Mouse (Mus musculus) forebrain, embryonic 14.5 days (tissue): ENCODE results near the gene Ankrd39. TPM values are rescaled to one million over a fixed set of nuclear protein-coding genes. Genes with fewer than 3 reads are reported as not detected.

Source experiments
- ATAC-seq: fragments of 200-750 bp; cut with Nextera tagmentation; 2 replicates; pipeline ENCODE4 v1.8.0; 2017; ENCODE audit warnings: mild to moderate bottlenecking, moderate library complexity
- DNase-seq: peaks from one replicate; pipeline ENCODE4 v3.0.0-alpha.2; 2015; ENCODE audit warnings: low spot score
- H3K27ac ChIP-seq: fragments of 300-500 bp; sonication (generic); 2 replicates; pipeline ENCODE4 v1.5.1; 2014; ENCODE audit warnings: low read depth, mild to moderate bottlenecking, control low read depth, low read length, moderate library complexity
- H3K27me3 ChIP-seq: fragments of 300-500 bp; sonication (generic); replicated peaks from 2 replicates; pipeline ENCODE4 v1.6.1; 2014; ENCODE audit warnings: low read length, control low read depth, mixed read lengths; ENCODE audit not compliant: control insufficient read depth, insufficient read depth
- H3K36me3 ChIP-seq: fragments of 300-500 bp; sonication (generic); 2 replicates; pipeline ENCODE4 v1.6.1; 2014; ENCODE audit warnings: low read length, control low read depth; ENCODE audit not compliant: control insufficient read depth, insufficient read depth
- H3K4me1 ChIP-seq: fragments of 300-500 bp; sonication (generic); 2 replicates; pipeline ENCODE4 v1.6.1; 2014; ENCODE audit warnings: antibody characterized with exemption, low read length, control low read depth; ENCODE audit not compliant: control insufficient read depth, insufficient read depth
- H3K4me2 ChIP-seq: fragments of 300-500 bp; sonication (generic); 2 replicates; pipeline ENCODE4 v1.6.1; 2014; ENCODE audit warnings: mild to moderate bottlenecking, control low read depth, low read length
- H3K4me3 ChIP-seq: fragments of 300-500 bp; sonication (generic); 2 replicates; pipeline ENCODE4 v1.5.1; 2014; ENCODE audit warnings: low read depth, low read length, control low read depth
- H3K9ac ChIP-seq: fragments of 300-500 bp; sonication (generic); 2 replicates; pipeline ENCODE4 v1.6.1; 2014; ENCODE audit warnings: mild to moderate bottlenecking, low read length, control low read depth, moderate library complexity
- H3K9me3 ChIP-seq: fragments of 300-500 bp; sonication (generic); replicated peaks from 2 replicates; pipeline ENCODE4 v1.6.1; 2016; ENCODE audit warnings: low read length, control low read depth, mixed read lengths; ENCODE audit not compliant: control insufficient read depth
- WGBS: fragments of 180-500 bp; shearing (Covaris S2); extraction: QIAGEN DNeasy Blood & Tissue Kit; methylation state at CpG from one replicate; pipeline ENCODE4 v1.1.7; 2014; 5-methylcytosine and 5-hydroxymethylcytosine counted together
- polyA plus RNA-seq: library from polyadenylated mRNA; unstranded; fragments of >200 nt; fragmentation: Nextera tagmentation; extraction: Ambion mirVana; gene quantifications from 2 replicates; pipeline ENCODE4 v1.2.1, GENCODE M21; 2014

The Ankrd39 gene
- polyA plus RNA-seq, 1 experiment from 2014 or later = 15.7 TPM

DNA sequence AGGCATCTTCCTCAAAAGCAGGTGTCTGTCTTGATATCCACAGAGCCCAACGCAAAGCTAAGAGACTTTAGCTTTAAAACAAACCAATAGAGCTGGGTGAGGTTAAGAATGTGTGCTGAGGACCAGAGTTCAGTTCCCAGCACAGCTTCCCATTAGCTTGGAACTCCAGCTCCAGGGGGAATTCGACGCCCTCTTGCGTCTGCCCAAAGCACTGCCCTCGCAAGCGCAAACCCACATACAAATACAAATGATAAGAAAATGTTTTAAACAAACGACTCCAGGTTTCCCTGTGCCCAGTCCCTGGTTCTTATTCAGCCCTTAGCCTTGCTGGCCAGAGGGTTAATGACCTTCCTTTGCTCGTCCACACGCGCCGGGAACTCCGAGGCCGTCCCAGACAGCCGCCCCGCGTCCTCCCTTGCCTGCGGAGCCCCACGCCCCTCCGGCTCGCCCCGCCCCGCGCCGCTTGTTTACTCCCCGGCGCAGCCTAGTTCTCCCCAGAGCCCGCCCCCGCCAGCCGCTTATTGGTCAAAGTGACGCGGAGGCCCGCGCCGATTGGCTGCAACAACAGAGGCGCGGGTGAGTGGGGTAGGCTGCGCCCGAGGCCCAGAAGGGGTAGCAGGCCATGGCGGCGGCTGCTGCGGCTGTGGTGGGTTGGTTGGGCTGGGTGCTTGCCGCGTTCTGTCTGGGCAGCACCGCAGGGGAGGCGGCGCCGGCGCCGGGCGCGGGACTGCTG is 35.8 kb downstream of the Ankrd39 start, which contains the start of gene Cnnm3:
Gene Cnnm3 (plus strand): TSS at position 579 of the 733 bp plus-strand sequence.
- Histone ChIP-seq H3K27ac (peak within 1 kb of the TSS; percentile 99), H3K9ac (peak within 1 kb of the TSS; percentile 88), H3K4me1 (peaks cover 20% of the 10 kb centered on the region), H3K4me2 (peak within 1 kb of the TSS; percentile 94), H3K27me3 (no peaks in the 10 kb centered on the region), H3K4me3 (peak within 1 kb of the TSS; percentile 92), H3K36me3 (peaks cover 12% of the 10 kb centered on the region), H3K9me3 (no peaks in the 10 kb centered on the region)
- DNase-seq (peak; percentile 99), ATAC-seq (peak; percentile 98)
- WGBS = 2% methylated on average over 42 of the region's 51 CpGs

DNA sequence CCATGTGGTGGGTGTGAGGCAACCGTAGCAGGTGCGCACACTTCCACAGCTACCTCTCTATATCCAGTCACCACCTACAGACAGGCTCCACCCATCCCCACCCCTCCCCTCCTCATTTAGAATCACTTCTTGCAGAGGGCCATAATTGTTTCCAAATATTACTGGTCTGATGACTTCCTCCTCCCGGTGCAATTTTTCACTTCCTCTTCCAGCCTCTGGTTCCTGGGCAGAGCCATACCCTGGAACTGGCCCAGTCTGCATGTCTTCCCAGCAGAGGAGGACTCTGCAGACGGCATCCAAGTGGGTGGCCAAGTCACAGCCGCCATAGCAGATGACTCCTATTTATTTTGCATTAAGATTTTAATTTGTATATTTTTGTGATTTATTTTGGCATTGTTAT is 39.0 kb downstream of the Ankrd39 start:
- no peak overlapping the region for H3K4me3 ChIP-seq
- H3K9ac ChIP-seq = no peak overlapping the region

GRCm38 (mm10) chr1:36501261-36501660 is 46.0 kb downstream of the Ankrd39 start:
- Histone ChIP-seq H3K27me3 (no peaks in the 10 kb centered on the region), H3K4me1 (no peaks in the 10 kb centered on the region), H3K4me2 (no peak overlapping the region), H3K9ac (no peak overlapping the region), H3K9me3 (no peaks in the 10 kb centered on the region), H3K36me3 (peaks cover 22% of the 10 kb centered on the region), H3K4me3 (no peak overlapping the region), H3K27ac (no peak overlapping the region)
- WGBS = 4% methylated on average over 3 of the region's 3 CpGs
- DNase-seq (peak; percentile 80), ATAC-seq (peak; percentile 52; the same call in 1 of the 2 replicates)

More for the DNA sequence above, 39.0 kb downstream of the Ankrd39 start:
- H3K4me2 ChIP-seq = no peak overlapping the region
- no peaks in the 10 kb centered on the region for H3K9me3 ChIP-seq
- 90% methylated on average over 5 of the region's 5 CpGs for WGBS
- DNase-seq = no peak
- ATAC-seq = no peak
- H3K36me3 ChIP-seq = peaks cover 11% of the 10 kb centered on the region; the same call in 1 of the 2 replicates
- H3K27ac ChIP-seq = no peak overlapping the region
- no peaks in the 10 kb centered on the region for H3K27me3 ChIP-seq
- peaks cover 3% of the 10 kb centered on the region; the same call in 1 of the 2 replicates for H3K4me1 ChIP-seq

DNA sequence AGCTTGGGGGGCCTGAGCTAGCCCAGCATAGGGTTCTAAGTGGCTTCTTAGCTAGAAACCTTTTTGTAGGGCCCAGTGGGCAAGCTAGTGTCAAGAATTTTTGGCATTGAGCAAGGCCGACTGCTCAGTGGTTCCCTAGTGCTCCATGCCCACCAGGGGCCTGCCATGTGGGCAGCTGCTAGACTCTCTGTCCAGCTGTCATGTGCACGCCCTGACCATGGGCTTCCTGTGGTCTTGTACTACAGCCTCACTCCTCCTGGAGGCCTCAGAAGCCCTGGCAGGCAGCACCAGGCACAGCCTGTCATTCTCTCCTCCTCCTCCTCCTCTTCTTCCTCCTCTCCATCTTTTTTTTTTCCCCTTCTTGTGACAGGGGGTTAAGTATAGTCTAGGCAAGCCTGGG is 49.9 kb downstream of the Ankrd39 start:
- no peaks in the 10 kb centered on the region for H3K9me3 ChIP-seq
- H3K4me1 ChIP-seq = no peaks in the 10 kb centered on the region
- 76% methylated on average over 2 of the region's 2 CpGs for WGBS
- H3K4me2 ChIP-seq = no peak overlapping the region
- ATAC-seq (no peak), DNase-seq (no peak)
- H3K27ac ChIP-seq = no peak overlapping the region
- H3K27me3 ChIP-seq = no peaks in the 10 kb centered on the region
- H3K9ac ChIP-seq = no peak overlapping the region
- no peak overlapping the region for H3K4me3 ChIP-seq
- H3K36me3 ChIP-seq = peaks cover 15% of the 10 kb centered on the region

DNA sequence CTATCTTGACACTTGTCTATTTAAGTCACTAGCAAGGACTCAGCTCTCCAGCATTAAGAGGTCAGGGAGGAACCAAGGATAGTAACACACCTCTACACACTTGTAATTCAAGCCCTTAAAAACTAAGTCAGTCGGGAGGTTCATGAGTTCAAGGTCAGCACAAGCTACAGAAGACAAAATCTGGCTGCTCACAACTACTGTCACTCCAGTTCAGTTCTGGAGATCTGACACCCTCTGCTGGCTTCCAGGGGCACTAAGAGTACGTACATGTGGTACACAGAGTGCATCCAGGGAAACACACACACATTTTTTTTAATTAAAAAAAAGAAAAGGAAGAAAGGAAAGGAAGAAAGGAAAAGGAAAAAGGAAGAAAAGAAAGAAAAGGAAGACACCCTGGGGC is 50.5 kb downstream of the Ankrd39 start:
- peaks cover 15% of the 10 kb centered on the region for H3K36me3 ChIP-seq
- H3K9ac ChIP-seq = no peak overlapping the region
- H3K9me3 ChIP-seq = no peaks in the 10 kb centered on the region
- H3K4me2 ChIP-seq = no peak overlapping the region
- DNase-seq = peak; percentile 52
- no peaks in the 10 kb centered on the region for H3K4me1 ChIP-seq
- H3K4me3 ChIP-seq = no peak overlapping the region
- H3K27ac ChIP-seq = no peak overlapping the region
- no peak for ATAC-seq
- no peaks in the 10 kb centered on the region for H3K27me3 ChIP-seq
- WGBS = 61% methylated on average over 2 of the region's 2 CpGs

GRCm38 (mm10) chr1:36493299-36493698 is 53.9 kb downstream of the Ankrd39 start:
- Histone ChIP-seq H3K27me3 (no peaks in the 10 kb centered on the region), H3K36me3 (no peaks in the 10 kb centered on the region), H3K4me2 (no peak overlapping the region), H3K9ac (no peak overlapping the region), H3K27ac (no peak overlapping the region), H3K4me1 (no peaks in the 10 kb centered on the region), H3K9me3 (no peaks in the 10 kb centered on the region), H3K4me3 (no peak overlapping the region)
- ATAC-seq = no peak
- no peak for DNase-seq
- 90% methylated on average over 5 of the region's 6 CpGs for WGBS

- DNase-seq = no peak
- Histone ChIP-seq H3K9ac (no peak overlapping the region), H3K36me3 (no peaks in the 10 kb centered on the region), H3K27me3 (no peaks in the 10 kb centered on the region), H3K4me3 (no peak overlapping the region), H3K4me2 (no peak overlapping the region), H3K27ac (no peak overlapping the region), H3K4me1 (no peaks in the 10 kb centered on the region), H3K9me3 (no peaks in the 10 kb centered on the region)
- 45% methylated on average over 9 of the region's 9 CpGs for WGBS
- ATAC-seq = 0 out of 2 replicates have a peak, but pooled peaks have one; percentile 26
Observed at GRCm38 (mm10) chr1:36492416-36493139, 54.7 kb downstream of the Ankrd39 start.

DNA sequence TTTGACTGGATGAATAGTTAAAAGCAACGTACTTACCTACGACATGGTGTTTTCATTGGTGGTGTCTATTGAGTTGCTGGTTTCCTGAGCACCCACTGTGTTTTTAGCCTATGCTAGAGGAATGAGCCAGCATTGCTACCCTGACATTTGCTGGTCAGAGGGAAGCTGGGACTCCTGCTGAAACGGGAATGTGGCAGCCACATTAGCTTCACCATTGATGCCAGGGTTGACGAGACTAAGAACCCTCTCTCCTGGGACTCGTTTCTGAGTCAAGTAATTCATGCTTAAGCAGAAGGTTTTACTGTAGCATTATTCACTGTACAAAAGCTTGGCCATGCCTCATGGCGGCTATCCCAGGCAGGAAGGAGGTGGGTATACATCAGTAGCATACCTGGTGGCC is 57.6 kb downstream of the Ankrd39 start:
- Histone ChIP-seq H3K4me1 (no peaks in the 10 kb centered on the region), H3K27ac (no peak overlapping the region), H3K9ac (no peak overlapping the region), H3K4me2 (no peak overlapping the region), H3K27me3 (no peaks in the 10 kb centered on the region), H3K9me3 (no peaks in the 10 kb centered on the region), H3K36me3 (no peaks in the 10 kb centered on the region), H3K4me3 (no peak overlapping the region)
- WGBS = 65% methylated on average over 6 of the region's 6 CpGs
- ATAC-seq (no peak), DNase-seq (no peak)
